Mouse (Mus musculus) c-Kit-positive CD71-negative TER-119-negative erythroid progenitor cells, embryonic 14.5 days (primary cell): Measurements from ENCODE around the gene Lman1l.
A peak's percentile ranks its signal among the peaks of the same experiment; 100 is the strongest.

Source experiments
- DNase-seq: peaks from one replicate; pipeline ENCODE4 v3.0.0-alpha.2; 2013; ENCODE audit warnings: low read depth

Lman1l gene

GRCm38 (mm10) chr9:57620674-57621073 is at the start of gene Lman1l:
Gene Lman1l (minus strand): TSS chr9:57620774.
- DNase-seq, result no peak

- DNase-seq, result no peak
Observed at GRCm38 (mm10) chr9:57669566-57669965, 49.0 kb upstream of the Lman1l start.

- no peak for DNase-seq
Observed at GRCm38 (mm10) chr9:57668277-57668676, 47.7 kb upstream of the Lman1l start.

GRCm38 (mm10) chr9:57667817-57668216 is 47.2 kb upstream of the Lman1l start:
- DNase-seq, result no peak

GRCm38 (mm10) chr9:57667136-57667535 is 46.6 kb upstream of the Lman1l start:
- no peak for DNase-seq

- no peak for DNase-seq
Observed at GRCm38 (mm10) chr9:57666536-57666935, 46.0 kb upstream of the Lman1l start.

GRCm38 (mm10) chr9:57664616-57665015 is 44.0 kb upstream of the Lman1l start:
- no peak for DNase-seq

GRCm38 (mm10) chr9:57661552-57661951 is 41.0 kb upstream of the Lman1l start:
- DNase-seq, result no peak

GRCm38 (mm10) chr9:57660501-57660900 is 39.9 kb upstream of the Lman1l start:
- DNase-seq, result no peak

GRCm38 (mm10) chr9:57659774-57660173 is 39.2 kb upstream of the Lman1l start:
- peak; percentile 74 for DNase-seq

- DNase-seq, result no peak
Observed at GRCm38 (mm10) chr9:57658970-57659369, 38.4 kb upstream of the Lman1l start.

- no peak for DNase-seq
Observed at GRCm38 (mm10) chr9:57657843-57658242, 37.3 kb upstream of the Lman1l start.

GRCm38 (mm10) chr9:57656631-57657350 is 36.2 kb upstream of the Lman1l start:
- DNase-seq, result no peak

- DNase-seq, result peak; percentile 99
Observed at GRCm38 (mm10) chr9:57655749-57656148, 35.2 kb upstream of the Lman1l start.

GRCm38 (mm10) chr9:57654966-57655365 is 34.4 kb upstream of the Lman1l start:
- DNase-seq, result no peak

- DNase-seq, result no peak
Observed at GRCm38 (mm10) chr9:57653283-57653682, 32.7 kb upstream of the Lman1l start, which contains the start of gene Csk. Gene Csk (minus strand): TSS chr9:57653631.

GRCm38 (mm10) chr9:57652855-57653254 is 32.3 kb upstream of the Lman1l start:
- no peak for DNase-seq

- DNase-seq, result no peak
Observed at GRCm38 (mm10) chr9:57652351-57652750, 31.8 kb upstream of the Lman1l start.

- no peak for DNase-seq
Observed at GRCm38 (mm10) chr9:57650786-57651311, 30.3 kb upstream of the Lman1l start.

- DNase-seq, result no peak
Observed at GRCm38 (mm10) chr9:57650130-57650785, 29.7 kb upstream of the Lman1l start.

- DNase-seq, result no peak
Observed at GRCm38 (mm10) chr9:57647286-57648108, 26.9 kb upstream of the Lman1l start.

- peak; percentile 66 for DNase-seq
Observed at GRCm38 (mm10) chr9:57646551-57647103, 26.1 kb upstream of the Lman1l start.
